16 mouse cellular contexts compared by ENCODE assay signal in the genomic region with DNA sequence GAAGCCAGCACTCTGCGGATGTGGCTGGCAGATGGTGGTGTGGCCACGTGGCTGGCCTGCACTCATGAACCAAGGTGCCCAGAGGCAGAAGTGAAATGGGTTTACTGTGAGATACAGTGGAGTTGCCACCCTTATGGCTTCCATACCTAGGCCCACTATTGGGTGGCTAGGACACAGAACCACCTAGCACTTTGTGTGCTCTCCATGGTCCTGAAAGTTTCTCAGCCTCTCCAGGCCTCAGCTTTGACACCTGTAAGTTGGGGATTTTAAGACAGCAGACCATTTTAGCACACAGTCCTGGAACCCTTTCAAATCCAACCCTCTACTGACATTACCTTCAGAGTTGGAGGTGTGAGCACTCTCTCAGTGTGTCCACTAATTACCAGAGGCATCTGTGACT. TPM values are rescaled to one million over a fixed set of nuclear protein-coding genes. Genes with fewer than 3 reads are reported as not detected.
A peak's percentile ranks its signal among the peaks of the same experiment; 100 is the strongest.
DNase-seq lines count a peak whose midpoint lies in the region; ATAC-seq and TF ChIP-seq lines count a peak whose summit lies in the region.
"Had no signal": no experiment of that assay in that cellular context is flagged by ENCODE, and none has a peak within 500 bp of the region (broad histone marks: within the 10 kb centered on the region; RNA-seq: fewer than 3 reads in every experiment).

No protein-coding gene starts in this region.

- H3K9me3 ChIP-seq in kidney, embryonic 14.5 days (ENCODE audit: control insufficient read depth, low read length): no peaks in the 10 kb centered on the region
- H3K9me3 ChIP-seq in limb, embryonic 14.5 days (ENCODE audit: control insufficient read depth, low read length): no peaks in the 10 kb centered on the region
- H3K9me3 ChIP-seq in midbrain, embryonic 15.5 days: no peaks in the 10 kb centered on the region
- H3K9me3 ChIP-seq: hindbrain, embryonic 12.5 days; liver, embryonic 15.5 days had no signal

- ATAC-seq in kidney, embryonic 14.5 days (ENCODE audit: low FRiP score, low TSS enrichment): no peak
- ATAC-seq in limb, embryonic 14.5 days (ENCODE audit: low FRiP score, low read depth): no peak
- no peak for ATAC-seq in midbrain, embryonic 15.5 days (replicated peaks)

- H3K4me1 ChIP-seq in kidney, adult 2 months (ENCODE audit: control insufficient read depth, insufficient read depth, low read length): peaks cover 31% of the 10 kb centered on the region; the same call in 1 of the 2 replicates
- H3K4me1 ChIP-seq in kidney, embryonic 14.5 days (ENCODE audit: control insufficient read depth, insufficient read depth, low read length): no peaks in the 10 kb centered on the region
- no peaks in the 10 kb centered on the region for H3K4me1 ChIP-seq in limb, embryonic 14.5 days (ENCODE audit: control insufficient read depth, insufficient read depth, low read length)
- H3K4me1 ChIP-seq in heart, adult 2 months (ENCODE audit: control insufficient read depth, insufficient read depth, low read length): no peaks in the 10 kb centered on the region
- H3K4me1 ChIP-seq in midbrain, embryonic 15.5 days: no peaks in the 10 kb centered on the region

- TF ChIP-seq EP300 in heart, adult 2 months (IDR thresholded peaks at IDR 0.05; ENCODE audit: insufficient read depth, low read depth, low read length): no peak

- TF ChIP-seq CTCF in kidney, adult 2 months (conservative IDR thresholded peaks at IDR 0.05; ENCODE audit: insufficient read depth, insufficient read length, low read depth, low read length): no peak
- TF ChIP-seq CTCF in heart, adult 2 months (IDR thresholded peaks at IDR 0.05): no peak

- no peak overlapping the region for H3K9ac ChIP-seq in kidney, embryonic 14.5 days (ENCODE audit: low read depth, low read length)
- no peak overlapping the region for H3K9ac ChIP-seq in limb, embryonic 14.5 days (ENCODE audit: low read depth, low read length, severe bottlenecking)
- H3K9ac ChIP-seq in heart, adult 2 months (ENCODE audit: low read depth, low read length): no peak overlapping the region
- no peak overlapping the region for H3K9ac ChIP-seq in midbrain, embryonic 15.5 days
- H3K9ac ChIP-seq: hindbrain, embryonic 12.5 days; liver, embryonic 15.5 days had no signal

- intact Hi-C loops in heart, adult 2 months (cut with DNase I): no loop called here

- no peak overlapping the region for H3K4me3 ChIP-seq in kidney, adult 2 months (ENCODE audit: insufficient read depth, low read depth, low read length)
- no peak overlapping the region for H3K4me3 ChIP-seq in kidney, embryonic 14.5 days (ENCODE audit: low read length)
- H3K4me3 ChIP-seq in limb, embryonic 14.5 days (replicated peaks; ENCODE audit: low read length): no peak overlapping the region
- no peak overlapping the region for H3K4me3 ChIP-seq in heart, adult 2 months
- no peak overlapping the region for H3K4me3 ChIP-seq in midbrain, embryonic 15.5 days
- H3K4me3 ChIP-seq: hindbrain, embryonic 12.5 days; liver, embryonic 15.5 days had no signal

- WGBS in kidney, adult 2 months: 64% methylated on average over 2 of the region's 2 CpGs
- WGBS in kidney, embryonic 14.5 days: 53% methylated on average over 2 of the region's 2 CpGs
- 60% methylated on average over 2 of the region's 2 CpGs for WGBS in limb, embryonic 14.5 days
- 62% methylated on average over 2 of the region's 2 CpGs for WGBS in heart, adult 2 months
- WGBS in midbrain, embryonic 15.5 days: 60% methylated on average over 2 of the region's 2 CpGs

- no peaks in the 10 kb centered on the region for H3K27me3 ChIP-seq in kidney, adult 2 months (replicated peaks; ENCODE audit: control insufficient read depth, insufficient read depth, low read length)
- no peaks in the 10 kb centered on the region for H3K27me3 ChIP-seq in kidney, embryonic 14.5 days (ENCODE audit: control insufficient read depth, insufficient read depth, low read length)
- H3K27me3 ChIP-seq in limb, embryonic 14.5 days (ENCODE audit: control insufficient read depth, insufficient read depth, low read length): no peaks in the 10 kb centered on the region
- H3K27me3 ChIP-seq in heart, adult 2 months (ENCODE audit: control insufficient read depth, insufficient read depth, low read length): no peaks in the 10 kb centered on the region
- no peaks in the 10 kb centered on the region for H3K27me3 ChIP-seq in midbrain, embryonic 15.5 days (replicated peaks)
- H3K27me3 ChIP-seq: hindbrain, embryonic 12.5 days; liver, embryonic 15.5 days had no signal

- no peak overlapping the region for H3K27ac ChIP-seq in kidney, adult 2 months (ENCODE audit: insufficient read depth, low read depth, low read length)
- no peak overlapping the region for H3K27ac ChIP-seq in kidney, embryonic 14.5 days (ENCODE audit: low read depth, low read length)
- no peak overlapping the region for H3K27ac ChIP-seq in limb, embryonic 14.5 days (replicated peaks; ENCODE audit: low read depth, low read length)
- no peak overlapping the region for H3K27ac ChIP-seq in heart, adult 2 months
- no peak overlapping the region for H3K27ac ChIP-seq in midbrain, embryonic 15.5 days
- H3K27ac ChIP-seq: hindbrain, embryonic 12.5 days; kidney, postnatal 0 days; liver, embryonic 15.5 days had no signal

- TF ChIP-seq POLR2A in kidney, adult 2 months (IDR thresholded peaks at IDR 0.05; ENCODE audit: low read depth, low read length): no peak
- TF ChIP-seq POLR2A in limb, embryonic 14.5 days (IDR thresholded peaks at IDR 0.05; ENCODE audit: borderline replicate concordance, extremely low read depth, insufficient read depth, insufficient read length): no peak
- no peak for TF ChIP-seq POLR2A in heart, adult 2 months (IDR thresholded peaks at IDR 0.05; ENCODE audit: insufficient read depth, low read depth, low read length)

- no peaks in the 10 kb centered on the region for H3K36me3 ChIP-seq in kidney, adult 2 months (ENCODE audit: control insufficient read depth, insufficient read depth, low read length)
- no peaks in the 10 kb centered on the region for H3K36me3 ChIP-seq in kidney, embryonic 14.5 days (ENCODE audit: control insufficient read depth, insufficient read depth, low read length)
- H3K36me3 ChIP-seq in limb, embryonic 14.5 days (ENCODE audit: control insufficient read depth, insufficient read depth, low read length): no peaks in the 10 kb centered on the region
- no peaks in the 10 kb centered on the region for H3K36me3 ChIP-seq in heart, adult 2 months (ENCODE audit: control insufficient read depth, insufficient read depth, low read length)
- no peaks in the 10 kb centered on the region for H3K36me3 ChIP-seq in midbrain, embryonic 15.5 days (replicated peaks)
- H3K36me3 ChIP-seq: hindbrain, embryonic 12.5 days; liver, embryonic 15.5 days had no signal

- no peaks in the 10 kb centered on the region for H3K79me2 ChIP-seq in heart, adult 2 months (replicated peaks; ENCODE audit: control insufficient read depth, insufficient read depth, low read length)

- DNase-seq in kidney, adult 2 months: peak; percentile 44
- DNase-seq in CD4-positive helper T cell, adult 2 months (ENCODE audit: low read depth, low spot score): peak; percentile 41
- peak; percentile 4 for DNase-seq in c-Kit-positive CD71-positive TER-119-positive erythroid progenitor cells, embryonic 14.5 days (ENCODE audit: low spot score)
- DNase-seq in limb, embryonic 14.5 days (ENCODE audit: low spot score): peak; percentile 73
- DNase-seq in gastrocnemius, adult 8-10 months (ENCODE audit: low spot score in 2 of 2): no peak
- no peak for DNase-seq in heart, adult 2 months
- DNase-seq: adrenal gland, adult 2 months; cerebellum, adult 18-20 months; midbrain, embryonic 14.5 days; right cerebral cortex, postnatal 4 days had no signal

- H3K4me2 ChIP-seq in kidney, embryonic 14.5 days (replicated peaks; ENCODE audit: low read depth, low read length): no peak overlapping the region
- no peak overlapping the region for H3K4me2 ChIP-seq in limb, embryonic 14.5 days (replicated peaks; ENCODE audit: low read depth, low read length, severe bottlenecking)
- H3K4me2 ChIP-seq in midbrain, embryonic 15.5 days: no peak overlapping the region
- H3K4me2 ChIP-seq: hindbrain, embryonic 12.5 days; liver, embryonic 15.5 days had no signal

RNA-seq across cellular contexts. Expression of a gene that starts 16.3 kb away (rescaled TPM):
- 584 and 709 TPM in 2 replicates for polyA plus RNA-seq in kidney, adult 2 months (2012; rRNA removed)
- 0.24 and 0.42 TPM in 2 replicates for polyA plus RNA-seq in kidney, embryonic 14.5 days (2014; fragmentation: Nextera tagmentation; extraction: Ambion mirVana)
- 0.23 and 0.31 TPM in 2 replicates for polyA plus RNA-seq in limb, embryonic 14.5 days (2012; rRNA removed)
- 0.26 and 0.47 TPM in 2 replicates for polyA plus RNA-seq in limb, embryonic 14.5 days (2014; fragmentation: Nextera tagmentation; extraction: Ambion mirVana)
- under 1 TPM in 1 of 4 experiments, not detected in 3; 0.16 TPM for total RNA-seq in gastrocnemius, adult 8-10 months (2022)
- under 1 TPM; 0.31 to 0.68 TPM for total RNA-seq in heart, adult 2 months (2021)
- 0.29 and 0.35 TPM in 2 replicates for polyA plus RNA-seq in heart, adult 2 months (2012; rRNA removed)
- polyA plus RNA-seq in midbrain, embryonic 15.5 days (2015; fragmentation: Nextera tagmentation; extraction: Ambion mirVana): 10.1 and 11.5 TPM in 2 replicates
- total RNA-seq: neutrophil, adult 5-6 weeks had no signal

RNA-seq across cellular contexts. Expression of a gene that starts 36.4 kb away (rescaled TPM):
- polyA plus RNA-seq in kidney, adult 2 months (2012; rRNA removed): 15.5 and 16.3 TPM in 2 replicates
- polyA plus RNA-seq in kidney, embryonic 14.5 days (2014; fragmentation: Nextera tagmentation; extraction: Ambion mirVana): 27.0 and 42.5 TPM in 2 replicates
- 36.3 and 37.9 TPM in 2 replicates for polyA plus RNA-seq in limb, embryonic 14.5 days (2012; rRNA removed)
- 39.4 and 44.4 TPM in 2 replicates for polyA plus RNA-seq in limb, embryonic 14.5 days (2014; fragmentation: Nextera tagmentation; extraction: Ambion mirVana)
- total RNA-seq in gastrocnemius, adult 8-10 months (2022): 10 to 100 TPM in 3 of 4 experiments, 1 to 10 TPM in 1; 9.2 to 11.5 (median 10.4) TPM
- 1 to 10 TPM; 8.8 to 9.2 TPM for total RNA-seq in heart, adult 2 months (2021)
- 10.9 and 14.4 TPM in 2 replicates for polyA plus RNA-seq in heart, adult 2 months (2012; rRNA removed)
- 50.9 and 51.1 TPM in 2 replicates for polyA plus RNA-seq in midbrain, embryonic 15.5 days (2015; fragmentation: Nextera tagmentation; extraction: Ambion mirVana)

RNA-seq across cellular contexts. Expression of a gene that starts 46.9 kb away (rescaled TPM):
- polyA plus RNA-seq in kidney, adult 2 months (2012; rRNA removed): 1.5 and 1.7 TPM in 2 replicates
- 3.0 and 6.9 TPM in 2 replicates for polyA plus RNA-seq in kidney, embryonic 14.5 days (2014; fragmentation: Nextera tagmentation; extraction: Ambion mirVana)
- polyA plus RNA-seq in limb, embryonic 14.5 days (2012; rRNA removed): 12.3 and 16.8 TPM in 2 replicates
- 8.5 and 11.0 TPM in 2 replicates for polyA plus RNA-seq in limb, embryonic 14.5 days (2014; fragmentation: Nextera tagmentation; extraction: Ambion mirVana)
- total RNA-seq in gastrocnemius, adult 8-10 months (2022): 1 to 10 TPM in 2 of 4 experiments, under 1 TPM in 2; 0.68 to 1.5 (median 1.0) TPM
- 1 to 10 TPM; 5.0 to 5.8 TPM for total RNA-seq in heart, adult 2 months (2021)
- 3.8 and 4.4 TPM in 2 replicates for polyA plus RNA-seq in heart, adult 2 months (2012; rRNA removed)
- polyA plus RNA-seq in midbrain, embryonic 15.5 days (2015; fragmentation: Nextera tagmentation; extraction: Ambion mirVana): 1.6 and 2.6 TPM in 2 replicates
- total RNA-seq: neutrophil, adult 5-6 weeks had no signal

RNA-seq across cellular contexts. Expression of a gene that starts 56.5 kb away (rescaled TPM):
- polyA plus RNA-seq in kidney, adult 2 months (2012; rRNA removed): 0.09 and 0.11 TPM in 2 replicates
- polyA plus RNA-seq in kidney, embryonic 14.5 days (2014; fragmentation: Nextera tagmentation; extraction: Ambion mirVana): 0.07 and 0.09 TPM in 2 replicates
- polyA plus RNA-seq in limb, embryonic 14.5 days (2012; rRNA removed): 0.18 and 0.23 TPM in 2 replicates
- polyA plus RNA-seq in limb, embryonic 14.5 days (2014; fragmentation: Nextera tagmentation; extraction: Ambion mirVana): 0.10 and 0.28 TPM in 2 replicates
- under 1 TPM in 2 of 4 experiments, not detected in 2; 0.07 to 0.13 TPM for total RNA-seq in gastrocnemius, adult 8-10 months (2022)
- total RNA-seq in heart, adult 2 months (2021): not detected
- polyA plus RNA-seq in heart, adult 2 months (2012; rRNA removed): 0.02 TPM in 1 of 2 replicates, not detected in the other
- polyA plus RNA-seq in midbrain, embryonic 15.5 days (2015; fragmentation: Nextera tagmentation; extraction: Ambion mirVana): not detected in 2 replicates
- total RNA-seq: neutrophil, adult 5-6 weeks had no signal

Comparison
In these comparisons a context has a peak if more than half of its experiments do, and no peak if none do; other contexts are left out.
1. RNA of a gene that starts 16.3 kb away (polyA plus RNA-seq): 584 to 709 TPM in kidney, adult 2 months; 10.1 to 11.5 TPM in midbrain, embryonic 15.5 days, 0.23 to 0.47 TPM in limb, embryonic 14.5 days, 0.24 to 0.42 TPM in kidney, embryonic 14.5 days and 0.29 to 0.35 TPM in heart, adult 2 months; every median in the first group is over 10 times any median in the second.
2. DNase-seq: peak in kidney, adult 2 months (single experiment), CD4-positive helper T cell, adult 2 months (single experiment), c-Kit-positive CD71-positive TER-119-positive erythroid progenitor cells, embryonic 14.5 days (single experiment) and limb, embryonic 14.5 days (single experiment); none in gastrocnemius, adult 8-10 months (0 of 2) and heart, adult 2 months (0 of 2).